Comparison of ENCODE assay signal across 17 mouse cellular contexts in genomic region chr9:8078882-8079281, GRCm38 (mm10). TPM values are rescaled to one million over a fixed set of nuclear protein-coding genes. Genes with fewer than 3 reads are reported as not detected.
"Had no signal": no experiment of that assay in that cellular context is flagged by ENCODE, and none has a peak within 500 bp of the region (broad histone marks: within the 10 kb centered on the region; RNA-seq: fewer than 3 reads in every experiment).

No protein-coding gene starts in this region.

- H3K27ac ChIP-seq: neural tube, embryonic 13.5 days; neural tube, embryonic 15.5 days; stomach, embryonic 15.5 days; stomach, postnatal 0 days had no signal

- H3K36me3 ChIP-seq: stomach, embryonic 15.5 days had no signal

- H3K27me3 ChIP-seq: neural tube, embryonic 13.5 days; neural tube, embryonic 15.5 days; stomach, embryonic 15.5 days had no signal

- H3K4me1 ChIP-seq: neural tube, embryonic 13.5 days; neural tube, embryonic 15.5 days; stomach, embryonic 15.5 days had no signal

- H3K9ac ChIP-seq: neural tube, embryonic 13.5 days; neural tube, embryonic 15.5 days; stomach, embryonic 15.5 days had no signal

- H3K4me3 ChIP-seq: neural tube, embryonic 13.5 days; neural tube, embryonic 15.5 days; stomach, embryonic 15.5 days had no signal

- DNase-seq: retina, postnatal 1 day; right cerebral cortex, adult 18-20 months; right cerebral cortex, postnatal 14 days; right cerebral cortex, postnatal 25 days; right cerebral cortex, postnatal 4 days; spleen, adult 18-20 months; thymus, adult 18-20 months; thymus, adult 2 months; thymus, postnatal 14 days; thymus, postnatal 25 days; thymus, postnatal 36 days; thymus, postnatal 4 days had no signal

- H3K9me3 ChIP-seq: neural tube, embryonic 13.5 days; neural tube, embryonic 15.5 days; stomach, embryonic 15.5 days had no signal

- H3K4me2 ChIP-seq: neural tube, embryonic 13.5 days; neural tube, embryonic 15.5 days; stomach, embryonic 15.5 days had no signal

RNA-seq across cellular contexts. Expression of gene Cfap300, which starts 36.3 kb away (rescaled TPM):
- total RNA-seq: neutrophil, adult 5-6 weeks had no signal

RNA-seq across cellular contexts. Expression of gene Cep126, which starts 55.2 kb away (rescaled TPM):
- total RNA-seq: neutrophil, adult 5-6 weeks had no signal
